28 mouse cellular contexts compared by ENCODE assay signal in genomic region chr1:44178086-44178485, GRCm38 (mm10). TPM values are rescaled to one million over a fixed set of nuclear protein-coding genes. Genes with fewer than 3 reads are reported as not detected.
A peak's percentile ranks its signal among the peaks of the same experiment; 100 is the strongest.
DNase-seq lines count a peak whose midpoint lies in the region; TF ChIP-seq lines count a peak whose summit lies in the region.
"Had no signal": no experiment of that assay in that cellular context is flagged by ENCODE, and none has a peak within 500 bp of the region (broad histone marks: within the 10 kb centered on the region; RNA-seq: fewer than 3 reads in every experiment).

No protein-coding gene starts in this region.

- no peak for TF ChIP-seq EP300 in heart, adult 2 months (IDR thresholded peaks at IDR 0.05; ENCODE audit: insufficient read depth, low read depth, low read length)
- TF ChIP-seq EP300 in CH12.LX (IDR thresholded peaks at IDR 0.05; ENCODE audit: low read length), result no peak; the same call in 1 of the 2 replicates

- H3K9ac ChIP-seq in heart, adult 2 months (ENCODE audit: low read depth, low read length), result no peak overlapping the region
- no peak overlapping the region for H3K9ac ChIP-seq in CH12.LX (ENCODE audit: insufficient read depth, low read depth)

- DNase-seq in heart, adult 11 months, result peak; percentile 48
- no peak for DNase-seq in heart, adult 2 months
- DNase-seq in heart, embryonic 10.5 days (ENCODE audit: low spot score), result peak; percentile 66
- DNase-seq in heart, adult 9 months (ENCODE audit: low spot score in 2 of 2), result no peak
- peak; percentile 15 for DNase-seq in A20 (ENCODE audit: low read depth, low spot score)
- DNase-seq in CH12.LX (ENCODE audit: extremely low read depth), result peak; percentile 57
- no peak for DNase-seq in gastrocnemius, postnatal 36 days
- no peak for DNase-seq in midbrain, embryonic 10.5 days (ENCODE audit: low spot score)
- DNase-seq: adrenal gland, adult 2 months; adrenal gland, adult 8-10 months; adrenal gland, postnatal 10 days; adrenal gland, postnatal 14 days; adrenal gland, postnatal 25 days; adrenal gland, postnatal 36 days; B cell, adult 2 months; cerebellum, adult 11 months; cerebellum, adult 11-12 months; cerebellum, adult 18-20 months; cerebellum, adult 2 months had no signal

- no peaks in the 10 kb centered on the region for H3K9me3 ChIP-seq in heart, embryonic 10.5 days
- no peaks in the 10 kb centered on the region for H3K9me3 ChIP-seq in CH12.LX (replicated peaks; ENCODE audit: low read length)
- no peaks in the 10 kb centered on the region for H3K9me3 ChIP-seq in midbrain, embryonic 10.5 days (replicated peaks)
- H3K9me3 ChIP-seq: G1E had no signal

- no peak for TF ChIP-seq RAD21 in CH12.LX (IDR thresholded peaks at IDR 0.05; ENCODE audit: low read depth, low read length)

- 97% methylated on average over 5 of the region's 5 CpGs for WGBS in heart, adult 2 months
- WGBS in heart, embryonic 10.5 days, result 93% methylated on average over 5 of the region's 5 CpGs
- 94% methylated on average over 5 of the region's 5 CpGs for WGBS in midbrain, embryonic 10.5 days

- H3K4me2 ChIP-seq in CH12.LX (ENCODE audit: insufficient read depth, low read depth, poor library complexity, severe bottlenecking), result no peak overlapping the region

- no peaks in the 10 kb centered on the region for H3K27me3 ChIP-seq in heart, adult 2 months (ENCODE audit: control insufficient read depth, insufficient read depth, low read length)
- no peaks in the 10 kb centered on the region for H3K27me3 ChIP-seq in heart, embryonic 10.5 days (ENCODE audit: insufficient read depth, poor library complexity, severe bottlenecking)
- no peaks in the 10 kb centered on the region for H3K27me3 ChIP-seq in CH12.LX (replicated peaks)
- H3K27me3 ChIP-seq in midbrain, embryonic 10.5 days (ENCODE audit: low read depth, poor library complexity, severe bottlenecking), result no peaks in the 10 kb centered on the region
- H3K27me3 ChIP-seq: Patski had no signal

- no peak overlapping the region for H3K4me3 ChIP-seq in heart, adult 2 months
- no peak overlapping the region for H3K4me3 ChIP-seq in heart, embryonic 10.5 days
- no peak overlapping the region for H3K4me3 ChIP-seq in CH12.LX (replicated peaks in 1 of 3; ENCODE audit: low read depth in 2 of 3, low read length in 2 of 3, poor library complexity in 1 of 3)
- no peak overlapping the region for H3K4me3 ChIP-seq in midbrain, embryonic 10.5 days

- H3K79me2 ChIP-seq in heart, adult 2 months (replicated peaks; ENCODE audit: control insufficient read depth, insufficient read depth, low read length), result no peaks in the 10 kb centered on the region
- H3K79me2 ChIP-seq in CH12.LX (replicated peaks; ENCODE audit: control insufficient read depth, extremely low read depth, insufficient read depth, poor library complexity, severe bottlenecking), result no peaks in the 10 kb centered on the region

- no peaks in the 10 kb centered on the region; the same call in none of the 2 replicates for H3K36me3 ChIP-seq in heart, adult 2 months (ENCODE audit: control insufficient read depth, insufficient read depth, low read length)
- peaks cover 70% of the 10 kb centered on the region for H3K36me3 ChIP-seq in heart, embryonic 10.5 days
- peaks cover 21 to 58% of the 10 kb centered on the region in 2 experiments for H3K36me3 ChIP-seq in CH12.LX (replicated peaks in 1 of 2; ENCODE audit: control insufficient read depth in 1 of 2, insufficient read depth in 1 of 2, low read length in 1 of 2)
- peaks cover 91% of the 10 kb centered on the region for H3K36me3 ChIP-seq in midbrain, embryonic 10.5 days

- in situ Hi-C loops in CH12.LX (cut with MboI; ENCODE audit: low pct_ligation_motif_present, low pct_unique_long_range_greater_than_20kb, low sequenced_read_pairs), result no loop called here

- dilution Hi-C loops in CH12.LX (cut with MboI; ENCODE audit: extremely low pct_ligation_motif_present, extremely low pct_unique_long_range_greater_than_20kb, low sequenced_read_pairs), result no loop called here

- TF ChIP-seq CTCF in heart, adult 2 months (IDR thresholded peaks at IDR 0.05), result no peak
- TF ChIP-seq CTCF in CH12.LX (conservative IDR thresholded peaks at IDR 0.05 in 1 of 2, IDR thresholded peaks at IDR 0.05 in 1 of 2; ENCODE audit: low read depth in 2 of 2, low read length in 2 of 2), result no peak

- no peaks in the 10 kb centered on the region for H3K4me1 ChIP-seq in heart, adult 2 months (ENCODE audit: control insufficient read depth, insufficient read depth, low read length)
- H3K4me1 ChIP-seq in heart, embryonic 10.5 days, result no peaks in the 10 kb centered on the region
- H3K4me1 ChIP-seq in CH12.LX (ENCODE audit: control insufficient read depth in 1 of 2, insufficient read depth in 2 of 2), result peaks cover 0 to 50% of the 10 kb centered on the region in 2 experiments; a peak in 2 of 4 replicates
- H3K4me1 ChIP-seq in midbrain, embryonic 10.5 days, result no peaks in the 10 kb centered on the region

- no peak overlapping the region for H3K27ac ChIP-seq in heart, adult 2 months
- H3K27ac ChIP-seq in heart, embryonic 10.5 days, result no peak overlapping the region
- H3K27ac ChIP-seq in CH12.LX (ENCODE audit: insufficient read depth, low read depth), result no peak overlapping the region
- no peak overlapping the region for H3K27ac ChIP-seq in midbrain, embryonic 10.5 days (replicated peaks)

- no peak for TF ChIP-seq POLR2A in heart, adult 2 months (IDR thresholded peaks at IDR 0.05; ENCODE audit: insufficient read depth, low read depth, low read length)
- TF ChIP-seq POLR2A in CH12.LX (IDR thresholded peaks at IDR 0.05; ENCODE audit: low read depth, low read length), result no peak

- intact Hi-C loops in heart, adult 2 months (cut with DNase I), result no loop called here
- intact Hi-C loops in gastrocnemius, postnatal 36 days (cut with DNase I), result no loop called here

TF ChIP-seq in CH12.LX, 34 proteins besides CTCF, POLR2A, EP300 and RAD21:
- TF ChIP-seq ETS1 (conservative IDR thresholded peaks at IDR 0.05; ENCODE audit: low read depth, low read length) (peak; percentile 39; the same call in 1 of the 2 replicates), HCFC1 (IDR thresholded peaks at IDR 0.05; ENCODE audit: low read depth, low read length) (no peak), SMC3 (IDR thresholded peaks at IDR 0.05; ENCODE audit: low read depth, low read length) (no peak), ELF1 (IDR thresholded peaks at IDR 0.05; ENCODE audit: low read depth, low read length) (peak; percentile 39; the same call in 1 of the 2 replicates), TCF12 (IDR thresholded peaks at IDR 0.05; ENCODE audit: low read depth, low read length) (peak; percentile 63; the same call in 1 of the 2 replicates), ZNF384 (IDR thresholded peaks at IDR 0.05; ENCODE audit: low read depth, low read length) (peak; percentile 80)

RNA-seq across cellular contexts. Expression of gene Ercc5, which starts 30.5 kb away (rescaled TPM):
- 10 to 100 TPM; 16.9 to 17.0 TPM for total RNA-seq in heart, adult 2 months (2021)
- 4.1 and 7.3 TPM in 2 replicates for polyA plus RNA-seq in heart, adult 2 months (2012; rRNA removed)
- polyA plus RNA-seq in heart, embryonic 10.5 days (2016; fragmentation: Nextera tagmentation; extraction: Ambion mirVana), result 14.4 and 15.0 TPM in 2 replicates
- 9.8 and 11.7 TPM in 2 replicates for total RNA-seq in CH12.LX (2012; rRNA removed)
- total RNA-seq in CH12.LX (2014; rRNA removed), result 7.1 and 7.4 TPM in 2 replicates
- 8.2 and 8.9 TPM in 2 replicates for polyA plus RNA-seq in CH12.LX (2012; ENCODE audit: insufficient read length, low read depth)
- total RNA-seq in gastrocnemius, postnatal 36 days (2021), result 10 to 100 TPM; 13.5 to 15.7 TPM
- polyA plus RNA-seq in midbrain, embryonic 10.5 days (2016; fragmentation: Nextera tagmentation; extraction: Ambion mirVana), result 29.0 and 32.8 TPM in 2 replicates

RNA-seq across cellular contexts. Expression of gene Mettl21e, which starts 40.7 kb away (rescaled TPM):
- under 1 TPM in 1 of 2 experiments, not detected in 1; 0.11 TPM for total RNA-seq in heart, adult 2 months (2021)
- polyA plus RNA-seq in heart, adult 2 months (2012; rRNA removed), result 0.06 TPM in 1 of 2 replicates, not detected in the other
- polyA plus RNA-seq in heart, embryonic 10.5 days (2016; fragmentation: Nextera tagmentation; extraction: Ambion mirVana), result not detected in 2 replicates
- total RNA-seq in CH12.LX (2012; rRNA removed) (not detected in 2 replicates), CH12.LX (2014; rRNA removed) (not detected in 2 replicates)
- polyA plus RNA-seq in CH12.LX (2012; ENCODE audit: insufficient read length, low read depth), result not detected in 2 replicates
- 10 to 100 TPM; 15.7 to 19.9 TPM for total RNA-seq in gastrocnemius, postnatal 36 days (2021)
- polyA plus RNA-seq in midbrain, embryonic 10.5 days (2016; fragmentation: Nextera tagmentation; extraction: Ambion mirVana), result not detected in 2 replicates
- total RNA-seq: adrenal gland, adult 18-20 months; adrenal gland, adult 2 months; adrenal gland, postnatal 14 days; adrenal gland, postnatal 25 days; adrenal gland, postnatal 36 days; ES-E14; MEL had no signal
- polyA plus RNA-seq: activated CD4-positive, CD25-positive, alpha-beta regulatory T cell, adult 4 months; adrenal gland, adult 2 months; brain, embryonic 14.5 days; C2C12; CD4-positive, CD25-positive, alpha-beta regulatory T cell, adult 4 months; cerebellum, adult 2 months; G1E; Patski had no signal

RNA-seq across cellular contexts. Expression of gene Bivm, which starts 59.3 kb away (rescaled TPM):
- total RNA-seq in heart, adult 2 months (2021), result 10 to 100 TPM; 11.5 to 12.4 TPM
- 4.6 and 8.6 TPM in 2 replicates for polyA plus RNA-seq in heart, adult 2 months (2012; rRNA removed)
- 15.2 and 16.1 TPM in 2 replicates for polyA plus RNA-seq in heart, embryonic 10.5 days (2016; fragmentation: Nextera tagmentation; extraction: Ambion mirVana)
- 0.04 TPM in 1 of 2 replicates, not detected in the other for total RNA-seq in CH12.LX (2012; rRNA removed)
- total RNA-seq in CH12.LX (2014; rRNA removed), result 0.05 and 0.11 TPM in 2 replicates
- 0.07 and 0.09 TPM in 2 replicates for polyA plus RNA-seq in CH12.LX (2012; ENCODE audit: insufficient read length, low read depth)
- total RNA-seq in gastrocnemius, postnatal 36 days (2021), result 1 to 10 TPM; 4.7 to 5.1 TPM
- 22.5 and 24.7 TPM in 2 replicates for polyA plus RNA-seq in midbrain, embryonic 10.5 days (2016; fragmentation: Nextera tagmentation; extraction: Ambion mirVana)

RNA-seq across cellular contexts. Expression of gene Kdelc1, which starts 59.5 kb away (rescaled TPM):
- total RNA-seq in heart, adult 2 months (2021), result 10 to 100 TPM; 18.1 to 20.3 TPM
- 14.9 and 20.7 TPM in 2 replicates for polyA plus RNA-seq in heart, adult 2 months (2012; rRNA removed)
- 57.3 and 59.0 TPM in 2 replicates for polyA plus RNA-seq in heart, embryonic 10.5 days (2016; fragmentation: Nextera tagmentation; extraction: Ambion mirVana)
- total RNA-seq in CH12.LX (2012; rRNA removed) (0.04 TPM in 1 of 2 replicates, not detected in the other), CH12.LX (2014; rRNA removed) (not detected in 2 replicates)
- polyA plus RNA-seq in CH12.LX (2012; ENCODE audit: insufficient read length, low read depth), result 0.16 TPM in 1 of 2 replicates, not detected in the other
- 1 to 10 TPM; 6.4 to 6.7 TPM for total RNA-seq in gastrocnemius, postnatal 36 days (2021)
- 56.1 and 64.6 TPM in 2 replicates for polyA plus RNA-seq in midbrain, embryonic 10.5 days (2016; fragmentation: Nextera tagmentation; extraction: Ambion mirVana)

Comparison
In these comparisons a context has a peak if more than half of its experiments do, and no peak if none do; other contexts are left out.
1. DNase-seq: peak in heart, adult 11 months (single experiment), heart, embryonic 10.5 days (single experiment), A20 (single experiment) and CH12.LX (single experiment); none in heart, adult 2 months (0 of 2), heart, adult 9 months (0 of 2), gastrocnemius, postnatal 36 days (0 of 2) and midbrain, embryonic 10.5 days (single experiment).